Mouse (Mus musculus): ENCODE results near the gene Mrpl54.

Mrpl54 gene

GRCm38 (mm10) chr10:81268056-81268455 lies 1.3 kb upstream of the Mrpl54 start:
- no peak for DNase-seq (ENCODE audit: extremely low spot score, low read depth, low spot score)

- DNase-seq (ENCODE audit: extremely low spot score, low read depth, low spot score), result no peak
Observed at GRCm38 (mm10) chr10:81265540-81265939, 1.2 kb downstream of the Mrpl54 start.

- DNase-seq (ENCODE audit: extremely low spot score, low read depth, low spot score), result no peak
Observed at GRCm38 (mm10) chr10:81261025-81261424, 5.7 kb downstream of the Mrpl54 start.

- DNase-seq (ENCODE audit: extremely low spot score, low read depth, low spot score), result no peak
Observed at GRCm38 (mm10) chr10:81259225-81259884, 7.4 kb downstream of the Mrpl54 start.

GRCm38 (mm10) chr10:81257158-81258039 lies 9.3 kb downstream of the Mrpl54 start:
- DNase-seq (ENCODE audit: extremely low spot score, low read depth, low spot score), result no peak

GRCm38 (mm10) chr10:81254886-81255285 lies 11.8 kb downstream of the Mrpl54 start:
- no peak for DNase-seq (ENCODE audit: extremely low spot score, low read depth, low spot score)

GRCm38 (mm10) chr10:81252424-81253419 lies 14.0 kb downstream of the Mrpl54 start, which contains the start of gene Matk:
Gene Matk (plus strand): TSS chr10:81252935.
- no peak for DNase-seq (ENCODE audit: extremely low spot score, low read depth, low spot score)

GRCm38 (mm10) chr10:81249442-81249841 lies 17.3 kb downstream of the Mrpl54 start:
- no peak for DNase-seq (ENCODE audit: extremely low spot score, low read depth, low spot score)

GRCm38 (mm10) chr10:81247804-81248203 lies 18.9 kb downstream of the Mrpl54 start:
- DNase-seq (ENCODE audit: extremely low spot score, low read depth, low spot score), result no peak

- no peak for DNase-seq (ENCODE audit: extremely low spot score, low read depth, low spot score)
Observed at GRCm38 (mm10) chr10:81245166-81245565, 21.6 kb downstream of the Mrpl54 start.

GRCm38 (mm10) chr10:81244595-81244994 lies 22.1 kb downstream of the Mrpl54 start:
- DNase-seq (ENCODE audit: extremely low spot score, low read depth, low spot score), result no peak

GRCm38 (mm10) chr10:81244146-81244545 lies 22.6 kb downstream of the Mrpl54 start:
- no peak for DNase-seq (ENCODE audit: extremely low spot score, low read depth, low spot score)

- no peak for DNase-seq (ENCODE audit: extremely low spot score, low read depth, low spot score)
Observed at GRCm38 (mm10) chr10:81242021-81242420, 24.7 kb downstream of the Mrpl54 start.

- no peak for DNase-seq (ENCODE audit: extremely low spot score, low read depth, low spot score)
Observed at GRCm38 (mm10) chr10:81240876-81241275, 25.9 kb downstream of the Mrpl54 start.

GRCm38 (mm10) chr10:81238618-81239017 lies 28.1 kb downstream of the Mrpl54 start:
- no peak for DNase-seq (ENCODE audit: extremely low spot score, low read depth, low spot score)

GRCm38 (mm10) chr10:81236471-81237268 lies 30.1 kb downstream of the Mrpl54 start:
- DNase-seq (ENCODE audit: extremely low spot score, low read depth, low spot score), result no peak

GRCm38 (mm10) chr10:81234206-81234605 lies 32.5 kb downstream of the Mrpl54 start:
- no peak for DNase-seq (ENCODE audit: extremely low spot score, low read depth, low spot score)

- DNase-seq (ENCODE audit: extremely low spot score, low read depth, low spot score), result no peak
Observed at GRCm38 (mm10) chr10:81233226-81233585, 33.5 kb downstream of the Mrpl54 start.

GRCm38 (mm10) chr10:81232580-81233225 lies 34.0 kb downstream of the Mrpl54 start, which contains the start of gene Zfr2:
Gene Zfr2 (plus strand): TSS chr10:81233155.
- DNase-seq (ENCODE audit: extremely low spot score, low read depth, low spot score), result peak; percentile 44

GRCm38 (mm10) chr10:81231436-81231835 lies 35.3 kb downstream of the Mrpl54 start:
- no peak for DNase-seq (ENCODE audit: extremely low spot score, low read depth, low spot score)
